Mouse (Mus musculus): ENCODE data around the gene Dcaf4.

Gene Dcaf4

GRCm38 (mm10) chr12:83495248-83495960 lies 24.9 kb upstream of the Dcaf4 start:
- in situ Hi-C loops (cut with MboI, MseI) = loop anchor here (5.0 to 25.0 kb wide), 2 partner anchors 383 to 1523 kb away; no protein-coding TSS in a partner anchor

- in situ Hi-C loops (cut with MboI, MseI) = loop anchor here (5.0 to 25.0 kb wide), 2 partner anchors 384 to 1524 kb away; no protein-coding TSS in a partner anchor
These were observed 24.3 kb upstream of the Dcaf4 start for GRCm38 (mm10) chr12:83495961-83496282.

GRCm38 (mm10) chr12:83496336-83496735 lies 23.9 kb upstream of the Dcaf4 start:
- in situ Hi-C loops (cut with MboI, MseI) = loop anchor here (5.0 to 25.0 kb wide), 2 partner anchors 384 to 1524 kb away; no protein-coding TSS in a partner anchor

GRCm38 (mm10) chr12:83496736-83497135 lies 23.5 kb upstream of the Dcaf4 start:
- in situ Hi-C loops (cut with MboI, MseI) = loop anchor here (5.0 to 25.0 kb wide), 2 partner anchors 384 to 1524 kb away; no protein-coding TSS in a partner anchor

GRCm38 (mm10) chr12:83497959-83498358 lies 22.3 kb upstream of the Dcaf4 start:
- in situ Hi-C loops (cut with MboI, MseI) = loop anchor here (5.0 to 25.0 kb wide), 2 partner anchors 386 to 1526 kb away; no protein-coding TSS in a partner anchor

- in situ Hi-C loops (cut with MboI, MseI) = loop anchor here (5.0 to 25.0 kb wide), 2 partner anchors 387 to 1527 kb away; no protein-coding TSS in a partner anchor
These were observed 21.0 kb upstream of the Dcaf4 start for GRCm38 (mm10) chr12:83499256-83499655.

- in situ Hi-C loops (cut with MboI, MseI) = no loop called here
These were observed 18.1 kb upstream of the Dcaf4 start for GRCm38 (mm10) chr12:83502190-83502589.

- in situ Hi-C loops (cut with MboI, MseI) = no loop called here
These were observed 13.7 kb upstream of the Dcaf4 start for GRCm38 (mm10) chr12:83506543-83506942.

- in situ Hi-C loops (cut with MboI, MseI) = no loop called here
These were observed 9.7 kb upstream of the Dcaf4 start for GRCm38 (mm10) chr12:83510586-83510985.

GRCm38 (mm10) chr12:83512783-83513182 lies 7.5 kb upstream of the Dcaf4 start:
- in situ Hi-C loops (cut with MboI, MseI) = no loop called here

- in situ Hi-C loops (cut with MboI, MseI) = no loop called here
These were observed 7.1 kb upstream of the Dcaf4 start for GRCm38 (mm10) chr12:83513185-83513584.

- in situ Hi-C loops (cut with MboI, MseI) = no loop called here
These were observed 6.0 kb upstream of the Dcaf4 start for GRCm38 (mm10) chr12:83514216-83514615.

GRCm38 (mm10) chr12:83517580-83517979 lies 2.7 kb upstream of the Dcaf4 start:
- in situ Hi-C loops (cut with MboI, MseI) = no loop called here

GRCm38 (mm10) chr12:83521083-83521482 lies 817 bp downstream of the Dcaf4 start:
- in situ Hi-C loops (cut with MboI, MseI) = no loop called here

GRCm38 (mm10) chr12:83523056-83523455 lies 2.8 kb downstream of the Dcaf4 start:
- in situ Hi-C loops (cut with MboI, MseI) = no loop called here

- in situ Hi-C loops (cut with MboI, MseI) = no loop called here
These were observed 3.6 kb downstream of the Dcaf4 start for GRCm38 (mm10) chr12:83523892-83524291.

- in situ Hi-C loops (cut with MboI, MseI) = no loop called here
These were observed 4.1 kb downstream of the Dcaf4 start for GRCm38 (mm10) chr12:83524329-83524728.

- in situ Hi-C loops (cut with MboI, MseI) = no loop called here
These were observed 5.7 kb downstream of the Dcaf4 start for GRCm38 (mm10) chr12:83525822-83526544.

- in situ Hi-C loops (cut with MboI, MseI) = no loop called here
These were observed 7.5 kb downstream of the Dcaf4 start for GRCm38 (mm10) chr12:83527816-83528215.

- in situ Hi-C loops (cut with MboI, MseI) = no loop called here
These were observed 8.4 kb downstream of the Dcaf4 start for GRCm38 (mm10) chr12:83528665-83529064.

- in situ Hi-C loops (cut with MboI, MseI) = no loop called here
These were observed 11.7 kb downstream of the Dcaf4 start for GRCm38 (mm10) chr12:83531992-83532391.

GRCm38 (mm10) chr12:83532966-83533365 lies 12.7 kb downstream of the Dcaf4 start:
- in situ Hi-C loops (cut with MboI, MseI) = no loop called here

GRCm38 (mm10) chr12:83534190-83534589 lies 13.9 kb downstream of the Dcaf4 start:
- in situ Hi-C loops (cut with MboI, MseI) = no loop called here
